Mouse (Mus musculus) forebrain, embryonic 12.5 days (tissue): ENCODE data around the gene Exoc4. TPM values are rescaled to one million over a fixed set of nuclear protein-coding genes. Genes with fewer than 3 reads are reported as not detected.

ENCODE experiments used
- ATAC-seq: fragments of 200-750 bp; cut with Nextera tagmentation; 2 replicates; pipeline ENCODE4 v1.8.0; 2017; ENCODE audit warnings: moderate TSS enrichment; ENCODE audit not compliant: low FRiP score
- H3K27ac ChIP-seq: fragments of 300-500 bp; sonication (generic); 2 replicates; pipeline ENCODE4 v1.5.1; 2016; ENCODE audit warnings: mild to moderate bottlenecking
- H3K27me3 ChIP-seq: fragments of 300-500 bp; sonication (generic); 2 replicates; pipeline ENCODE4 v1.6.1; 2016; ENCODE audit warnings: mild to moderate bottlenecking
- H3K36me3 ChIP-seq: fragments of 300-500 bp; sonication (generic); replicated peaks from 2 replicates; pipeline ENCODE4 v1.6.1; 2016; ENCODE audit warnings: mild to moderate bottlenecking
- H3K4me1 ChIP-seq: fragments of 300-500 bp; sonication (generic); 2 replicates; pipeline ENCODE4 v1.6.1; 2016
- H3K4me2 ChIP-seq: fragments of 300-500 bp; sonication (generic); 2 replicates; pipeline ENCODE4 v1.6.1; 2016; ENCODE audit warnings: mild to moderate bottlenecking, moderate library complexity
- H3K4me3 ChIP-seq: fragments of 300-500 bp; sonication (generic); replicated peaks from 2 replicates; pipeline ENCODE4 v1.5.1; 2016; ENCODE audit warnings: mild to moderate bottlenecking
- H3K9ac ChIP-seq: fragments of 300-500 bp; sonication (generic); 2 replicates; pipeline ENCODE4 v1.6.1; 2016; ENCODE audit warnings: mild to moderate bottlenecking
- H3K9me3 ChIP-seq: fragments of 300-500 bp; sonication (generic); 2 replicates; pipeline ENCODE4 v1.6.1; 2016
- WGBS: fragments of 180-500 bp; shearing (Covaris S2); methylation state at CpG from one replicate; pipeline ENCODE4 v1.1.7; 2016; 5-methylcytosine and 5-hydroxymethylcytosine counted together
- polyA plus RNA-seq: library from polyadenylated mRNA; unstranded; fragments of >200 nt; fragmentation: Nextera tagmentation; extraction: Ambion mirVana; gene quantifications from 2 replicates; pipeline ENCODE4 v1.2.1, GENCODE M21; 2016

Gene Exoc4
- polyA plus RNA-seq, 1 experiment from 2014 or later = 56.8 TPM

DNA sequence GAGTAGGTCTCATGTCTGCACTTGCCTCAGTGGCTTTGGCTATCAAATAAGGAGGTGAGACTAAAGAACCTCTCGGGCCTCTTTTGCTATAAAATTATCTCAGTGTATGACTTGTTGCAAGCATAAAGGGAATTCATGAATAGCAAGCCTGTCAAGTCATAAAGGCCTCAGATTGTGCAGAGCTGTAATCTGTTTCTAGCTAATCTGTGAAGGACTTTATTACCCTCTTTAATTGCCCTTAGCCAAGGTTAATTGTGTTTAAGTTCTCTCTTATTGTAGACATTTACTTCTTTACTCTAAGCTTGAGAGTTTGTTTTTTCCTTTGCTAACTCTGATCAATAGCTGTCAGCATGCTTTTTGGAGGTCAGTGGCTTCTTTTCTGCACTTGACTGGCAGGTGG is 191.6 kb downstream of the Exoc4 start:
- Histone ChIP-seq H3K4me3 (no peak overlapping the region), H3K4me2 (no peak overlapping the region), H3K9ac (no peak overlapping the region), H3K27ac (no peak overlapping the region), H3K36me3 (no peaks in the 10 kb centered on the region; the same call in 1 of the 2 replicates), H3K27me3 (no peaks in the 10 kb centered on the region), H3K4me1 (no peaks in the 10 kb centered on the region), H3K9me3 (no peaks in the 10 kb centered on the region)
- 44% methylated on average over 1 of the region's 1 CpGs for WGBS
- ATAC-seq = no peak

DNA sequence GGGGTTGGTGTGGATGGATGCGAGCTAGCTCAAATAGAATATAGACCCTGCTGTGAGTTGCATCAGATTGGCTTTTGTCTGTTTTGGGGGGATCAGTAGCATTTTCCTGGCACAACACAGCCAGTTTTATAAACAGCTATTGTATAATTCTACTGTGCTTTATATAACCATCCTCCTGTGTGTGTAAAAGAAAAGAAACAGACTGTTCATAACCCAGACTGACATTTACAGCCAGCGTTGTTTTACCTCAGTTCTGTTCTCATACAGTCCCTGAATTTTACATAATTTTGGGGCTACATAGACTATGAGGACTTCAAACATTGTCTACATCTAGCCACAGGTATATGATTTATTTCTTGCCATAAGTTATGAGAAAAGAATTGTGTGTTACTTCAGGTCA is 204.9 kb downstream of the Exoc4 start:
- H3K27ac ChIP-seq = no peak overlapping the region

DNA sequence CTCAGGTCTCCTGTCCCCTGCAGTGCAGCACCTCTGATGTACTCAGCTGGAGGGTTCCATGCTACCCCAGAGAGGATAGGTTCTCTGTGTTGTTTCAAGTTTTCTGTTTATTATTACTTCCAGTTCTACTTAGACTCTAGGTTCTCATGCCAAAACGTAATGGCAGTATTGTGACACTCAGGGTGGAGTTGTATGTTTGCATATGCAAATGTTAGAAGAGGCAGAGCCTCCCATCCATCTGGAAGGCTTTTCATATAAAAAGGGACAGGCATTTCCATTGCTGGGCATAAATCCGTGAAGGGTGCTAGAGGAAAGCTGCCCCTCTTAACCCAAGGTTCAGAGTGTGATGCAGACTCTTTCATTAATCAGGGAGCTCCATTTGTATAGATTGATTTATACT is 205.5 kb downstream of the Exoc4 start:
- WGBS = 37% methylated on average over 2 of the region's 2 CpGs
- no peak for ATAC-seq

More for the DNA sequence above, 204.9 kb downstream of the Exoc4 start:
- no peaks in the 10 kb centered on the region for H3K36me3 ChIP-seq
- 83% methylated on average over 2 of the region's 2 CpGs for WGBS
- peaks cover 9% of the 10 kb centered on the region; the same call in 1 of the 2 replicates for H3K4me1 ChIP-seq
- no peak overlapping the region for H3K4me3 ChIP-seq
- no peak for ATAC-seq
- H3K9me3 ChIP-seq = no peaks in the 10 kb centered on the region
- no peaks in the 10 kb centered on the region for H3K27me3 ChIP-seq
- H3K9ac ChIP-seq = no peak overlapping the region
- H3K4me2 ChIP-seq = no peak overlapping the region

DNA sequence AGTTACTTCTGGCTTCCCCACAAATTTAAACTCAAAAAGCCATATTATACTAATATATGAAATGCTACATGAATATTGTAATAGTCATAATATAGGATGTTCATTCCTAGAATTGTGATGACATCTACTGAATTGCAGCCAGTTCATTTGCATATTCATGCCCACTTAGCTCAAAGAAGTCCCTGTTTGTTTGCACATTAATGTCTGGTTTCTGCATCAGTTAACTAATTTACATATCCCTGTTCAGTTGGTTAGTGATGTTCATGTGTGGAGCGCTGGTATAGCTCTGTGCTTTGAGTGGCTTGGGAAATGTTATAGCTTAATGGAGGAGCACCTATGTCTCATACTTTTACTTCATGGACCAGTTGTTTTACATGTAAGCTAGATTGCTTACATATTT is 206.4 kb downstream of the Exoc4 start:
- no peaks in the 10 kb centered on the region for H3K27me3 ChIP-seq
- WGBS = 49% methylated on average over 1 of the region's 1 CpGs
- no peak for ATAC-seq
- H3K9ac ChIP-seq = no peak overlapping the region
- no peaks in the 10 kb centered on the region for H3K9me3 ChIP-seq
- peaks cover 9% of the 10 kb centered on the region; the same call in 1 of the 2 replicates for H3K4me1 ChIP-seq
- H3K27ac ChIP-seq = no peak overlapping the region
- H3K4me2 ChIP-seq = no peak overlapping the region
- H3K4me3 ChIP-seq = no peak overlapping the region
- no peaks in the 10 kb centered on the region for H3K36me3 ChIP-seq

More for the DNA sequence above, 205.5 kb downstream of the Exoc4 start:
- Histone ChIP-seq H3K36me3 (no peaks in the 10 kb centered on the region), H3K4me1 (peaks cover 7% of the 10 kb centered on the region; the same call in 1 of the 2 replicates), H3K9ac (no peak overlapping the region), H3K4me2 (no peak overlapping the region), H3K27me3 (no peaks in the 10 kb centered on the region), H3K4me3 (no peak overlapping the region), H3K9me3 (no peaks in the 10 kb centered on the region), H3K27ac (0 out of 2 replicates have a peak overlapping the region, but pooled peaks have one; percentile 20)

DNA sequence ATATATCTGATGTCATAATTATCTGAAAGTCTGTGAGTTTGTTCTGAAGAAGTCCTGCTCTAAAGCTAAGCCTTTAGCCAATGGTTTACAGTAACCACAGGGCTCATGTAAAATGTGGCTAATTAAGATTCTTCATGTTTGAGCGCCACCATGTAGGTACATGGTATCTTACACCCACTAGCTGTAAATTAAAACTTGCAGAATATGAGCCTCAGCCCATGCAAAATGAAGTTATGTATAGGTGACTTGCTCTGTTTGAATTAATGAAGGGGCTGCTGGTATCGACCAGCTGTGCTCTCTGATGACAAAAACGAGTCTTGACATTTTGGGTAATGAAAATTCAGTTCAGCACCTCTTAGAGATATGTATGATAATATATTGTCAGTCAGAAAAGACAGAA is 216.0 kb downstream of the Exoc4 start:
- Histone ChIP-seq H3K36me3 (no peaks in the 10 kb centered on the region), H3K9me3 (no peaks in the 10 kb centered on the region), H3K9ac (no peak overlapping the region), H3K27me3 (no peaks in the 10 kb centered on the region), H3K4me1 (peaks cover 14% of the 10 kb centered on the region), H3K4me3 (no peak overlapping the region), H3K27ac (peak overlapping the region; percentile 66), H3K4me2 (no peak overlapping the region)
- WGBS = 46% methylated on average over 3 of the region's 3 CpGs
- ATAC-seq = no peak

- WGBS = 18% methylated on average over 3 of the region's 3 CpGs
- no peak overlapping the region for H3K4me2 ChIP-seq
- peak; percentile 55; the same call in 1 of the 2 replicates for ATAC-seq
- no peaks in the 10 kb centered on the region for H3K9me3 ChIP-seq
- peaks cover 12% of the 10 kb centered on the region for H3K4me1 ChIP-seq
- peak overlapping the region; percentile 66 for H3K27ac ChIP-seq
- H3K27me3 ChIP-seq = no peaks in the 10 kb centered on the region
- H3K4me3 ChIP-seq = no peak overlapping the region
- no peaks in the 10 kb centered on the region for H3K36me3 ChIP-seq
- no peak overlapping the region for H3K9ac ChIP-seq
Observed at GRCm38 (mm10) chr6:33465392-33465791, 216.5 kb downstream of the Exoc4 start.

- Histone ChIP-seq H3K36me3 (no peaks in the 10 kb centered on the region), H3K4me2 (no peak overlapping the region), H3K9me3 (no peaks in the 10 kb centered on the region), H3K9ac (no peak overlapping the region), H3K4me3 (no peak overlapping the region), H3K27ac (no peak overlapping the region), H3K4me1 (peaks cover 12% of the 10 kb centered on the region), H3K27me3 (no peaks in the 10 kb centered on the region)
- no peak for ATAC-seq
- WGBS = 84% methylated on average over 5 of the region's 5 CpGs
Observed at GRCm38 (mm10) chr6:33466168-33466839, 217.4 kb downstream of the Exoc4 start.

DNA sequence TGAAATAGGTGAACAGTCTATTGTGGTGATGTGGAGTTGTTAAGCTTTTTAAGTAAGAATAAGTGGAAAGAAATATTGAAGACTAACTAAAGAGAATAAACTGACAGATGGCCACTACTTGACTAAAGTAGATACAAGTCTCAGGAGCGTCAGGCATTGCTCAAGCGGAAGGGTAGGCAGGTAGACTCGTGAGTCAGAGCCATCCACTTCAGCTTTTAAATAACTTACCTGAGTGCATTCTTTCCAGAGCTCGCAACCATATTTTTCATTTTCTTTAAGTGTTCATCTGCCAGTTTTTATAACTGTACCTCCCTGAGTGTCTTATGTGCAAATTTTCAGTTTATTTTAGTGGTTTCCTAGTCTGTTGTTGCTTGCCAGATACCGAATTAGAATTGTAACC is 219.6 kb downstream of the Exoc4 start:
- H3K36me3 ChIP-seq = no peaks in the 10 kb centered on the region
- H3K9ac ChIP-seq = no peak overlapping the region
- WGBS = 94% methylated on average over 5 of the region's 5 CpGs
- no peaks in the 10 kb centered on the region for H3K27me3 ChIP-seq
- no peak overlapping the region for H3K4me2 ChIP-seq
- peaks cover 12% of the 10 kb centered on the region for H3K4me1 ChIP-seq
- H3K27ac ChIP-seq = no peak overlapping the region
- ATAC-seq = no peak
- no peak overlapping the region for H3K4me3 ChIP-seq
- no peaks in the 10 kb centered on the region for H3K9me3 ChIP-seq

DNA sequence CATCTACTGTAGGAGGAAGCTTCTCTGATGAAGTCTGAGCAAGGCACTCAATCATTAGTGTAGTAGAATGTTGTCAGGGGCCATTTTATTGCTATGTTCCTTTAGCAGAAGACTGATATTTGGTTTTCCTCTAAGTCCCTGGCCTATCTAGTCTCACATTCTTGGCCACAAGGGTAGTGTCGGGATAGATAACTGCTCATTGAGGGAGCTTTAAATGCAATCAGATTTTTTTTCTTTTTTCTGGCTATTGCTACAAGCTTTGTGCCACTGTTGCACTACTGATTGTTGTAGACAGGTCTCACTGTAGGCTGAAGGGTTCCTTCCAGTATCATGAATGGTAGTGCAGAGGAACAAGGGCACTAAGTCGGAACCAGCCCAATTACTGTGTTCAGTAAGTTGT is 227.2 kb downstream of the Exoc4 start:
- 89% methylated on average over 2 of the region's 2 CpGs for WGBS
- no peaks in the 10 kb centered on the region for H3K36me3 ChIP-seq
- no peak overlapping the region for H3K4me2 ChIP-seq
- H3K27me3 ChIP-seq = no peaks in the 10 kb centered on the region
- no peak overlapping the region for H3K27ac ChIP-seq
- no peak overlapping the region for H3K9ac ChIP-seq
- no peaks in the 10 kb centered on the region for H3K9me3 ChIP-seq
- ATAC-seq = no peak
- peaks cover 4% of the 10 kb centered on the region; the same call in 1 of the 2 replicates for H3K4me1 ChIP-seq
- H3K4me3 ChIP-seq = no peak overlapping the region

GRCm38 (mm10) chr6:33484568-33484967 is 235.7 kb downstream of the Exoc4 start:
- H3K27me3 ChIP-seq = no peaks in the 10 kb centered on the region
- H3K36me3 ChIP-seq = no peaks in the 10 kb centered on the region
- 83% methylated on average over 9 of the region's 9 CpGs for WGBS
- H3K27ac ChIP-seq = no peak overlapping the region
- peaks cover 4% of the 10 kb centered on the region; the same call in 1 of the 2 replicates for H3K4me1 ChIP-seq
- H3K9me3 ChIP-seq = no peaks in the 10 kb centered on the region
- H3K4me3 ChIP-seq = no peak overlapping the region
- H3K4me2 ChIP-seq = no peak overlapping the region
- ATAC-seq = no peak
- no peak overlapping the region for H3K9ac ChIP-seq

- Histone ChIP-seq H3K4me1 (no peaks in the 10 kb centered on the region), H3K27ac (no peak overlapping the region), H3K4me3 (no peak overlapping the region), H3K27me3 (no peaks in the 10 kb centered on the region), H3K9me3 (no peaks in the 10 kb centered on the region), H3K9ac (no peak overlapping the region), H3K4me2 (no peak overlapping the region), H3K36me3 (no peaks in the 10 kb centered on the region)
- 98% methylated on average over 2 of the region's 2 CpGs for WGBS
- ATAC-seq = no peak
Observed at GRCm38 (mm10) chr6:33489788-33490187, 240.9 kb downstream of the Exoc4 start.

DNA sequence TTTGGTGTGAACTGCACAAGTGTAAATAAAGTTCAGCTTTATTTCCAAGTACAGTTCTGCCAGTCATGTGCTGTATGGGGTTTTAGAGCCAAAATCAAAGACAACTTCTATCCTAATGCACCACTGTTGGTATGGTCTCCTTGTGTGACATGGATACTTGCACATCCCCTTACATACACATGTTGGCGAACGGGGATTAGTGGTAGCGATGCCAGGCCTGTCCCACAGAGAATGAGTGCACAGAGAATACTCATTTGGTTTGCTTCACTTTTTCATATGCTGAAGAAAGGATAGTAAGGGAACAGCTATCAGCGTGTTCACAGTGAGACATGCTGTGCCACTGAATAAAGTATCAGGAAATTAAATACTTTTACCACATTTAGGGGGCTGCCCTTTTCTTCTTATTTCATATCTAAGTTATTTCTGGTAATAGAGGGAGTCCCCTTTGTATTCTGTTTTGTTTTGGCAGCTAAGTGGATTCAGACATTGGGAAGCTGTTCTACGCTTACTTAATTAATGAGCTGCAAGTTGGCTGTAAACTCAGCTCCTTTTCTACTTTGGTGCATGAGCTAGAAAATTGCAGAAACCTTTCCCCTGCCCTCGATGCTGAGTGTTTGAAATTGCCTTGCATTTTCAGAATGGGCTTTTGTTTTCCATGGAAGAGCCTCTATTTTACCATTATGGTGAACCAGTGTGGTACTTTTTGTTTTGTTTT is 247.4 kb downstream of the Exoc4 start:
- Histone ChIP-seq H3K27me3 (0 out of 2 replicates have a peak, but pooled peaks cover 3% of the 10 kb centered on the region), H3K9ac (no peak overlapping the region), H3K9me3 (no peaks in the 10 kb centered on the region), H3K4me3 (no peak overlapping the region), H3K4me2 (no peak overlapping the region), H3K4me1 (peaks cover 15% of the 10 kb centered on the region), H3K27ac (peak overlapping the region; percentile 5; the same call in 1 of the 2 replicates), H3K36me3 (peaks cover 3% of the 10 kb centered on the region; the same call in 1 of the 2 replicates)
- 23% methylated on average over 6 of the region's 6 CpGs for WGBS
- no peak for ATAC-seq
